Mouse (Mus musculus) granulocyte monocyte progenitor cell, adult 5-6 weeks (primary cell): ENCODE measurements around the gene Dpep2nb. TPM values are rescaled to one million over a fixed set of nuclear protein-coding genes. Genes with fewer than 3 reads are reported as not detected.

Experiments
- ATAC-seq: replicated peaks from 2 replicates; pipeline ENCODE4 v1.8.0; 2016; ENCODE audit warnings: mild to moderate bottlenecking, moderate TSS enrichment, inconsistent platforms; ENCODE audit not compliant: poor library complexity, severe bottlenecking
- total RNA-seq, 2 experiments: library from RNA; stranded (forward) in 1 of 2; stranded (reverse) in 1 of 2; fragments of 200-712, 200-1000 nt in 1 of 2; fragments of >200 nt in 1 of 2; fragmentation: Nextera tagmentation in 1 of 2; gene quantifications; 2 replicates each; pipeline ENCODE4 v1.2.3; 2014 to 2017

Gene Dpep2nb
- total RNA-seq, 2 experiments from 2014 or later: not detected

DNA sequence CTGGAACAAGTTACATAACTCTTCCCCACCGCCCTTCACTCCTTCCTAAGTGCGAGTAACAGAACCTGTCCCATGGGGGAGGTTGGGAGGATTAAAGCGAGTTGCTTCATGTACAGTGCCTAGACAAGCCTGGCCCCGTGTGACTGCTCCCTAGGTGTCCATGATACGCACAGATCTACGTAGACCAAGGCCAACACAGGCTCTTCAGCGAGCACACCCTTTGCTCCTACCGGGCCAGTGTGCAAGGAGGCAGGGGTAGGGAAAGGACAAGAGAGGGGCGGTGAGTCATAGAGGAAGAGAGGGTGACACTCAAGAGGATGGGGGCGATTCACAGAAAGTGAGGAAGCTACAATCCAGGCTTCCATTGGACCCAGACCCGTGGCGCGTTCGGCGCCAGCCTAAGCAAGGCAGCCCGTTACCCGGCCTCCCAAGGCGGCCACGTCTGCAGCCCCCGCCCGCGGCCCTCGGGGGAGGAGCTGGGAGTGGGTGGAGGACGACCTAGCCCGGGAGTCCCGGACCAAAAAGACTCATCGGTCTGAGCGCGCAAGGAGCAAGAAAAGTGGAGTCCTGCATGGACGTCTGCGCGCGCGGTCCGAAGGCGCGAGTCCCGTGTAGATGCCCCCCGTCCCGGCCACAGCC is 40.4 kb downstream of the Dpep2nb start:
- peak; percentile 75 for ATAC-seq

DNA sequence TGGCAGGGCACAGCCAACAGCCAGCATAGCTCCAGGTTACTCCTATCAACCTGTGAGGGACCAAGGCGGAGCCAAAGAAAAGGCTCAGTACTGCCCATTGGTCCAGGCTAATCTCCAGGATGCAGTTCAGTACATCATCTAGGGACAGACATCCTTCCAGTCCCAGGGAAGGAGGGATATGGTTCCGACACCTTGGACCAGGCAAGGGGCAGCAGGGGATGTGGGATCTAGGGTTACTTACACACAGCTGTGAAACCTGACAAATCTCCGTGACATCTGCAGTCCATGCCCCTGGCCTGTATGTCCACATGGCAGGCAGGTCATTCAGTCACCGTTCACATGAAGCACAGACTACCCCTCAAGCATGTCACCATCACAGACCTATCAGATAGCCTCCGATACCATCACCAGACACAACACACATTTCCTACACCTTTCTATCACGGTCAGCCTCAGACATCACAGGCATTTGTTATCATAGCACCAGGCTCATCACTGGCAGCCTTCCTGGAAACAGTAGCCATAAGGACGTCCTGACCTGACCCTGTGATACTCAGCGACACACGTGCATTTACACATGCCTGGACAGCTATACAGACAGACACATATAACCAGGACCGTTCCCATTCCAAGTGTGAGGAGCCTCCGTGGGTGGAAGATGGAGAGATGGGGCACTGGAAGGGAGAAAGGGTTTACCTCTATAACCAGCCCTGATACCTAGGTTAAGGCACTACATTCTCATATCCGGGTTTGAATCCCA is 41.1 kb downstream of the Dpep2nb start:
- no peak for ATAC-seq

DNA sequence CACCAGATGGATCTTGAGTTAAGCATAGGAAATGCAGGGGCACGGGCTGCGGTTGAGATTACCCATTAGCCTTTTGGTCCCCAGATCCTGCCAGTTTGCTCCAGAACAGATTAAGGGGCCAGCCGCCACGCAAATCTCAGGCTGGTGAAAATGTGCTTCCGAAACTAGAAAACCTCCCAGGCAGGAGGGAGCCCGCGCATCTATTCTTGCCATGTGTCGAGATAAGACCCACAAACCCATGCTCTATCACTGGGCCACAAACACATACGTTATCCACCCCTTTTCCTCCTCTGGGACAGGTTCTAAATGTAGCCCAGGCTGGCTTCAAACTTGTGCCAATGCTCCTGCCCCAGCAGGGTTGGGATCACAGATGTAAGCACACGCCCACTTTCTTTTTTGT is 44.2 kb downstream of the Dpep2nb start:
- no peak for ATAC-seq

DNA sequence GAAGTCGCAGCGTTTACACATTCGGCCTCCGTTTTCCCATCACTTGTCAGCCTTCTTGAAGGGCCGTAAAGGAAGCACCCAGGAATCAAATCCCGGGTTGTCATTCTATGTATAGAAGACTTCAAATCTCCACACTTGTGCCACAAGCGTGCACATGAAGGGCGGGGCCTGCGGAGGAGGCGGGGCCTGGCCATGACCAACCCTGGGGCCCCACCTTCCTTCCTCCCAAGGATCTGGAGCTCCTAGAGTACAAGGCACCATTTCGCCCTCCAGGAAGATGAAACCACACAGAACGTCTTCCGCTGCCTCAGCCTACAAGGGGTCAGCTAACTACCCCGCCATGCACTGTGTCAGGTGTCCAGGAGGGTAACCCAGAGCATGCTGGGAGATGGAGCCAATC is 44.7 kb downstream of the Dpep2nb start:
- no peak for ATAC-seq

DNA sequence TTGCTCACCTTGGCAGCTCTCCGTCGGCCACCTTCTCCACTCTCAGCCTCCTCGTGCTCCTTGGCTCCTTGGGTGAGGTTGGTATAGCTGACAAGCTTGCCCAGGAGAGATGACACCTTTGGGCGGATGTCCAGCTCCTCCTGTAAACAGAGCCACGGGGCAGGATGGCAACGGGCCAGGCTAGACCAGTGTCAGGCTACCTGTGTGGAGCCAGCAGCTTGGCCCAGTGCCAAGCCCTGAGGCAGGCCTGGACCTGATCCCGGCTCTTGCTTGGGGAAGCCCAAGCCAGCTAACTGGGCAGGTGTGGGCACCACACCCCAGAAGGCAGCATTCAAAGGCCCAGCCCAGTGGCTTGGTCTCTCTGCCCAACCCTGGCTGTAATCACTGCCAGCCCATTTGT is 46.4 kb downstream of the Dpep2nb start:
- ATAC-seq: no peak

DNA sequence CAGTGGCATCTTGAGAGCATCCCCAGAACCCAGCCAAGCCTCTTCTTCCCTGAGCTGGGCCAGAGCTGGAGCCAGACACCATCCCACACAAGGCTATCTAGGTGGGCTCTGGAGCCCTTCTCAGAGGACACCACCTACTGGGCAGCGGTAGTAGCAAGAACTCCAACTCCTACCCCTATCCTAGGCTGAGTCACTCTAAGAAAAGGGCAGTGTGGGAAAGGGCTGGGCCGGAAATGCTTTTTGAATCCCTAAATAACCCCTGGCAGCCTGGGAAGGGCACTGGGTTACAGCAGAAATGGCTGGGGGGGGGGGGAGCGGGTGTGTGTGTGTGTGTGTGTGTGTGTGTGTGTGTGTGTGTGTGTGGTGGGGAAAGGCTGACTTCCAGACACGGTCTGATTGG is 48.0 kb downstream of the Dpep2nb start:
- no peak for ATAC-seq

DNA sequence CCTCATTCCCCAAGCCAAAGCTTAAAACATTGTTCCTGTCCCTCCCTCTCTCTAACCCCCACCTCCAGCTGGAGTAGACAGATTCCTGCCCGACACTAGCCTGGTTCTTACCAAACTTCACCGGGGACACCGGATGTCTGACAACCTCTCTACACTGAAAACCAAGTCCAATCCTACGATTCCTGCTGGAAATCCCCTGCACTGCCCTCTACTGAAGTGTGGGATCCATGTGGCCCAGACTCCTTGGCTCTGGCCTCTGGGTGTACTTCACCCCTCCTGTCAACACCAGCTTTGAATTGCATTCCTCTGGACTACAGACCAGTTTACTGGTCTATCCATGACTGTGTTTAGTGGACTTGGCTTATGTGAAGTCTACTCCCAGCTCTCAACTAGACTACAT is 49.2 kb downstream of the Dpep2nb start:
- no peak for ATAC-seq

DNA sequence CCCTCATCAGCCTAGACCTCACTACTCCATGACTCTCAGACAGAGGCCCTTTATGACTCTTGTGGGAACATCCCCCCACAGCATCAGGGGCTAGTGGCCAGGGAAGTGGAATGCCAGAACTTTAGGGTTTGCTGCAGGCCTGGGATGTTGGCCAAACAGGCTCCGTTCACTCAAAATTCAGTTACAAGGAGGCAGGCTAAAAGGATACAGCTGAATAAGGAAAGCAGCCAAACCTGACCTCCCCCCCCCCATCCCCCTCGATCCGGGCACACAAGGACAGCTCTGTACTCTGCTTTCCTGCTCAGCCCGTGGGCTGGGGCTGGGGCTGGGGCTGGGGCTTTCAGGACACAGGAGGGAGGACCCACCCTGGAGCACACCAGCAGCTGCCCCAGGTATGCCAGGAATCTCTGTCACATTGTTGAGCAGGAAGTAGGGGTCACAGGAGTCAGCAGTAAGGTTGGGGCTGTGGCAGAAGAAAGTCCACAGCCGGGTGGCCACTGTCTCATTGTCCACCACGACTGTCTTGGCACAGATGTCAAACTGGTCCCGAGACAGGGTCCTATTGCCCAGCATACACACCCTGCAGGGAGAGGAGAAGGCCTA is 54.6 kb downstream of the Dpep2nb start:
- no peak for ATAC-seq

DNA sequence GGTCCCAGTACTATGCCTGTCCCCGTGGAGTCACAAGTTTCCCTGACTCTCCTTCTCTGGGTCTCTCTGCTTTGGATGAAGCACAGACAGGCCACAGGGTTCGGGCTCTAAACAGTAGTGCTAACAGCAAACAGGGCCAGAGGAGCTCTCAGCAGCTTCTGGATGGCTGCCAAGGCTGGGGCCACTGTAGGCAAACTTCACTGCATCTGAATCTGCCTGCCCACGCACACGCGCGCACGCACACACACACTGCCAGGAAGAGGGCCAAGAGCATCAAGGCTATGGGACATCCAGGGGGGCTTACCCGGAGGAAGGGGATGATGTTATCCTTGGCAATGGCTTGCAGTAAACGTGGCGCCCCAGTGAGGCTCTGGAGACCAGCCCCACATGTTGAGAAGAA is 56.4 kb downstream of the Dpep2nb start:
- ATAC-seq: no peak

Other genes starting within 250 kb of the Dpep2nb start
- 1.7 TPM in 1 of 2 replicates, not detected in the other for gene Gfod2, start 247.3 kb downstream of the Dpep2nb start, total RNA-seq (2014; fragmentation: Nextera tagmentation)
- 3.4 and 4.6 TPM in 2 replicates for gene Gfod2, start 247.3 kb downstream of the Dpep2nb start, total RNA-seq (2017)
- 12.9 and 16.7 TPM in 2 replicates for gene Ranbp10, start 178.6 kb downstream of the Dpep2nb start, total RNA-seq (2014; fragmentation: Nextera tagmentation)
- gene Ranbp10, start 178.6 kb downstream of the Dpep2nb start, total RNA-seq (2017): 7.2 and 8.3 TPM in 2 replicates
- not detected in 2 replicates for gene Tsnaxip1, start 178.2 kb downstream of the Dpep2nb start, total RNA-seq (2014; fragmentation: Nextera tagmentation)
- not detected in 2 replicates for gene Tsnaxip1, start 178.2 kb downstream of the Dpep2nb start, total RNA-seq (2017)
- 21.4 and 22.0 TPM in 2 replicates for gene Cenpt, start 152.7 kb downstream of the Dpep2nb start, total RNA-seq (2014; fragmentation: Nextera tagmentation)
- gene Cenpt, start 152.7 kb downstream of the Dpep2nb start, total RNA-seq (2017): 9.9 and 10.0 TPM in 2 replicates
- 20.4 and 30.1 TPM in 2 replicates for gene Thap11, start 150.8 kb downstream of the Dpep2nb start, total RNA-seq (2014; fragmentation: Nextera tagmentation)
- 29.9 and 36.8 TPM in 2 replicates for gene Thap11, start 150.8 kb downstream of the Dpep2nb start, total RNA-seq (2017)
- 158 and 185 TPM in 2 replicates for gene Nutf2, start 145.4 kb downstream of the Dpep2nb start, total RNA-seq (2014; fragmentation: Nextera tagmentation)
- gene Nutf2, start 145.4 kb downstream of the Dpep2nb start, total RNA-seq (2017): 59.3 and 120 TPM in 2 replicates
- 26.7 and 29.3 TPM in 2 replicates for gene Edc4, start 125.1 kb downstream of the Dpep2nb start, total RNA-seq (2014; fragmentation: Nextera tagmentation)
- 26.4 and 42.3 TPM in 2 replicates for gene Edc4, start 125.1 kb downstream of the Dpep2nb start, total RNA-seq (2017)
- 0.90 TPM in 1 of 2 replicates, not detected in the other for gene Nrn1l, start 112.4 kb downstream of the Dpep2nb start, total RNA-seq (2014; fragmentation: Nextera tagmentation)
- not detected in 2 replicates for gene Nrn1l, start 112.4 kb downstream of the Dpep2nb start, total RNA-seq (2017)
- 18.0 and 28.1 TPM in 2 replicates for gene Pskh1, start 105.5 kb downstream of the Dpep2nb start, total RNA-seq (2014; fragmentation: Nextera tagmentation)
- 19.7 and 20.6 TPM in 2 replicates for gene Pskh1, start 105.5 kb downstream of the Dpep2nb start, total RNA-seq (2017)
- gene Ctrl, start 72.1 kb downstream of the Dpep2nb start, total RNA-seq (2014; fragmentation: Nextera tagmentation): 2.9 and 5.5 TPM in 2 replicates
- 2.7 TPM in 1 of 2 replicates, not detected in the other for gene Ctrl, start 72.1 kb downstream of the Dpep2nb start, total RNA-seq (2017)
- gene Psmb10, start 67.5 kb downstream of the Dpep2nb start, total RNA-seq (2014; fragmentation: Nextera tagmentation): 176 and 220 TPM in 2 replicates
- gene Psmb10, start 67.5 kb downstream of the Dpep2nb start, total RNA-seq (2017): 71.7 and 92.7 TPM in 2 replicates
- gene Lcat, start 62.6 kb downstream of the Dpep2nb start, total RNA-seq (2014; fragmentation: Nextera tagmentation): not detected in 2 replicates
- gene Lcat, start 62.6 kb downstream of the Dpep2nb start, total RNA-seq (2017): not detected in 2 replicates
- gene Slc12a4, start 39.9 kb downstream of the Dpep2nb start, total RNA-seq (2014; fragmentation: Nextera tagmentation): 4.7 and 7.8 TPM in 2 replicates
- 1.6 and 6.8 TPM in 2 replicates for gene Slc12a4, start 39.9 kb downstream of the Dpep2nb start, total RNA-seq (2017)
- not detected in 2 replicates for gene Dpep3, start 26.5 kb downstream of the Dpep2nb start, total RNA-seq (2014; fragmentation: Nextera tagmentation)
- not detected in 2 replicates for gene Dpep3, start 26.5 kb downstream of the Dpep2nb start, total RNA-seq (2017)
- gene Dus2, start 14.6 kb downstream of the Dpep2nb start, total RNA-seq (2014; fragmentation: Nextera tagmentation): 8.3 and 9.6 TPM in 2 replicates
- gene Dus2, start 14.6 kb downstream of the Dpep2nb start, total RNA-seq (2017): 10.8 and 20.1 TPM in 2 replicates
- 5.6 and 11.6 TPM in 2 replicates for gene Ddx28, start 5.9 kb upstream of the Dpep2nb start, total RNA-seq (2014; fragmentation: Nextera tagmentation)
- gene Ddx28, start 5.9 kb upstream of the Dpep2nb start, total RNA-seq (2017): 15.1 and 20.2 TPM in 2 replicates
- 74.1 and 86.3 TPM in 2 replicates for gene Nfatc3, start 52.9 kb upstream of the Dpep2nb start, total RNA-seq (2014; fragmentation: Nextera tagmentation)
- gene Nfatc3, start 52.9 kb upstream of the Dpep2nb start, total RNA-seq (2017): 31.7 and 32.7 TPM in 2 replicates
- gene Esrp2, start 131.0 kb upstream of the Dpep2nb start, total RNA-seq (2014; fragmentation: Nextera tagmentation): not detected in 2 replicates
- gene Esrp2, start 131.0 kb upstream of the Dpep2nb start, total RNA-seq (2017): not detected in 2 replicates
- gene Pla2g15, start 144.4 kb upstream of the Dpep2nb start, total RNA-seq (2014; fragmentation: Nextera tagmentation): 22.9 and 35.4 TPM in 2 replicates
- 12.9 and 17.9 TPM in 2 replicates for gene Pla2g15, start 144.4 kb upstream of the Dpep2nb start, total RNA-seq (2017)
- 29.6 and 30.3 TPM in 2 replicates for gene Slc7a6, start 162.9 kb upstream of the Dpep2nb start, total RNA-seq (2014; fragmentation: Nextera tagmentation)
- gene Slc7a6, start 162.9 kb upstream of the Dpep2nb start, total RNA-seq (2017): 21.9 and 31.5 TPM in 2 replicates
- 35.9 and 45.8 TPM in 2 replicates for gene Slc7a6os, start 205.0 kb upstream of the Dpep2nb start, total RNA-seq (2014; fragmentation: Nextera tagmentation)
- gene Slc7a6os, start 205.0 kb upstream of the Dpep2nb start, total RNA-seq (2017): 36.2 and 37.2 TPM in 2 replicates
- 22.9 and 31.2 TPM in 2 replicates for gene Prmt7, start 205.0 kb upstream of the Dpep2nb start, total RNA-seq (2014; fragmentation: Nextera tagmentation)
- gene Prmt7, start 205.0 kb upstream of the Dpep2nb start, total RNA-seq (2017): 46.4 and 66.3 TPM in 2 replicates